Mouse (Mus musculus) lung, embryonic 14.5 days (tissue): ENCODE data around the gene Tenm3. TPM values are rescaled to one million over a fixed set of nuclear protein-coding genes. Genes with fewer than 3 reads are reported as not detected.

Experiments
- ATAC-seq: fragments of 200-750 bp; cut with Nextera tagmentation; 2 replicates; pipeline ENCODE4 v1.8.0; 2017; ENCODE audit warnings: mild to moderate bottlenecking, moderate TSS enrichment, moderate library complexity; ENCODE audit not compliant: insufficient read depth
- DNase-seq: peaks from one replicate; pipeline ENCODE4 v3.0.0-alpha.2; 2015
- H3K27ac ChIP-seq: fragments of 300-500 bp; sonication (generic); 2 replicates; pipeline ENCODE4 v1.5.1; 2014; ENCODE audit warnings: low read depth, mild to moderate bottlenecking, moderate library complexity
- H3K27me3 ChIP-seq: fragments of 300-500 bp; sonication (generic); 2 replicates; pipeline ENCODE4 v1.6.1; 2014; ENCODE audit warnings: low read length, control low read depth; ENCODE audit not compliant: insufficient read depth
- H3K36me3 ChIP-seq: fragments of 300-500 bp; sonication (generic); 2 replicates; pipeline ENCODE4 v1.6.1; 2014; ENCODE audit warnings: control low read depth; ENCODE audit not compliant: insufficient read depth
- H3K4me1 ChIP-seq: fragments of 300-500 bp; sonication (generic); 2 replicates; pipeline ENCODE4 v1.6.1; 2014; ENCODE audit warnings: antibody characterized with exemption, control low read depth; ENCODE audit not compliant: insufficient read depth
- H3K4me2 ChIP-seq: fragments of 300-500 bp; sonication (generic); 2 replicates; pipeline ENCODE4 v1.6.1; 2014; ENCODE audit warnings: mild to moderate bottlenecking
- H3K4me3 ChIP-seq: fragments of 300-500 bp; sonication (generic); 2 replicates; pipeline ENCODE4 v1.5.1; 2014; ENCODE audit warnings: low read depth, low read length
- H3K9ac ChIP-seq: fragments of 300-500 bp; sonication (generic); 2 replicates; pipeline ENCODE4 v1.6.1; 2014
- H3K9me3 ChIP-seq: fragments of 300-500 bp; sonication (generic); 2 replicates; pipeline ENCODE4 v1.6.1; 2016; ENCODE audit warnings: low read depth, low read length, control low read depth
- CTCF ChIP-seq: IDR thresholded peaks from 2 replicates; pipeline ENCODE4 v1.5.1; 2016; ENCODE audit warnings: antibody characterized with exemption, low read depth
- WGBS: fragments of 180-500 bp; shearing (Covaris S2); extraction: QIAGEN DNeasy Blood & Tissue Kit; methylation state at CpG from one replicate; pipeline ENCODE4 v1.1.7; 2014; 5-methylcytosine and 5-hydroxymethylcytosine counted together
- polyA plus RNA-seq: library from polyadenylated mRNA; unstranded; fragments of >200 nt; fragmentation: Nextera tagmentation; extraction: Ambion mirVana; gene quantifications from 2 replicates; pipeline ENCODE4 v1.2.1, GENCODE M21; 2014

Tenm3 gene
- polyA plus RNA-seq, 1 experiment from 2014 or later = 9.8 TPM

DNA sequence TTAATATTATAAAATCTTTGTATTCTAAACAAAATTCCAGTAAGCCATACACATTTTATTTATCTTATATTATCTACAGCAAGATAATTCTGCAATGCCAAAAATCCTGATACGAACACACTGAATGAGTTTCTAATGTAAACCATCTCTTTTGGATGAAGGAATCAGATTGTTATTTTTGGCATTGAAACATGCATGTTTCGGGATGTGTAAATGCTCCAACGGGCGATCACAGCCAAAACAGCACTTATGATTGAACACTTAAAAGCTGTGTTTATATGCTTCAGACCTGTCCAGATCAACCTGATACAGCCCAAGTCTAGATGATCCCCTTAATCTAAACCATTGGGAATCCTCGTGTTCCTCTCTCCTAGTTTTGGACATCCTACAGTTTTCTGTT is 292.4 kb downstream of the Tenm3 start:
- peak; percentile 50 for DNase-seq
- WGBS = 34% methylated on average over 5 of the region's 5 CpGs

DNA sequence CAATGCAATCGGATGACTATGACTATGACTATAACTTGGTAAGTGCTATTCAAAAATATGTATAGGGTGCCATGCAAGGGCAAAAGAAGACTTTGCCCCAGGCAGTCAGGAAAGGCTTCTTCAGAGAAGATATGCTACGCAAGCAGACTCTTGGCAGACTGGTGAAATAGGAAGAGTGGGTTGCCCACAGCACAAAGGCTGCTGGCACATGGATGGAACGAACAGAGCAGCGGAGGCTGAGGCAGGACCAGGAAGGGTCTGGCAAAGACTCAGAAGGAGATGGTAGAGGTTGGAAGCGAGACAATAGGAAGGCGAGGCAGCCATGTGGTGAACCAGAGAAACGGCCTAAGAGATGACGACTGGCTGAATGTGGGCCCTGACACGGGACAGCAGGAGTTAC is 294.8 kb downstream of the Tenm3 start:
- Histone ChIP-seq H3K4me2 (no peak overlapping the region), H3K36me3 (no peaks in the 10 kb centered on the region), H3K27ac (no peak overlapping the region), H3K27me3 (no peaks in the 10 kb centered on the region), H3K4me1 (no peaks in the 10 kb centered on the region), H3K9me3 (no peaks in the 10 kb centered on the region), H3K4me3 (no peak overlapping the region), H3K9ac (no peak overlapping the region)
- no peak for TF ChIP-seq CTCF
- DNase-seq (no peak), ATAC-seq (no peak)
- 90% methylated on average over 9 of the region's 9 CpGs for WGBS

More for the DNA sequence above, 292.4 kb downstream of the Tenm3 start:
- Histone ChIP-seq H3K36me3 (no peaks in the 10 kb centered on the region), H3K9me3 (no peaks in the 10 kb centered on the region), H3K9ac (no peak overlapping the region), H3K4me1 (no peaks in the 10 kb centered on the region), H3K4me3 (no peak overlapping the region), H3K4me2 (no peak overlapping the region), H3K27ac (no peak overlapping the region), H3K27me3 (no peaks in the 10 kb centered on the region)
- TF ChIP-seq CTCF = no peak
- no peak for ATAC-seq

DNA sequence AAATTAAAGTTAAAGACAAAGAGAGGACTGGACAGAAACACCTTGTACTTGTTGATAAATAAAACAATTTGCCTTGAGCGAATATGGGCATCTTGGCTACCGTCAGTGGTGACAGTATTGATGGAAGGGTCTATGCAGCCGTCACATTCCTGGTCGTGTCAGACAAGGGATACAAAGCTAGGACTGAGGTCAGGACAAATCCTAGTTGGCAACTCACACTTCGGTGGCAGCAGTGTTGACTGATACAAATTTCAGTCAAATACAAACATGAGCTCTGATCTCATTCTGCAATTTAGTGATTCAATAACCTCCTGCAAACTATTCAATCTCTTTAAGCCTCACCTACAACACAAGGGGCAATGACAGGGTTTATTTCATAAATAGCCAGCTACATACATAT is 298.1 kb downstream of the Tenm3 start:
- TF ChIP-seq CTCF = no peak
- WGBS = 47% methylated on average over 5 of the region's 5 CpGs

DNA sequence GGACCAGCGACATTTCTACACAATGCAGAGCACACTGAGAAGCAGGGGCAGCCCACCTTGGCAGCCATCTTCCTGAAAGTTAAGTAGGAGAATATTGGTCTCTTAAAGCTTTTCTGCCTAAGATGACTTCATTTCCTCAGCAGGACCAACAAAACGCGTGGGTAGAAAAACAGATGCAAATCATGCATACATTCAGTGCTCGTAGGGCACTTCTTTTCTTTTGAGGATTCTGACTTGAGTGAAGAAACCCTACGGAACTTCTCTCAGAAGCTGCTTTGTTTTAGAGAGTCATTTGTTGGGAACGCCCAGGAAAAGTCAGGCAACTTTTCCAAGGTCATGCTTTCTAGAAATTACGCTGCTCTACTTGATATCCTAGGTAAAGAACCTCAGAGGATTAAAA is 298.9 kb downstream of the Tenm3 start:
- 76% methylated on average over 7 of the region's 7 CpGs for whole genome bisulfite sequencing
- no peak for ATAC-seq
- no peaks in the 10 kb centered on the region for H3K27me3 ChIP-seq

More for the DNA sequence above, 298.1 kb downstream of the Tenm3 start:
- Histone ChIP-seq H3K27me3 (no peaks in the 10 kb centered on the region), H3K27ac (no peak overlapping the region), H3K9ac (no peak overlapping the region), H3K4me3 (no peak overlapping the region), H3K4me2 (no peak overlapping the region), H3K9me3 (no peaks in the 10 kb centered on the region), H3K4me1 (no peaks in the 10 kb centered on the region), H3K36me3 (no peaks in the 10 kb centered on the region)
- DNase-seq (no peak), ATAC-seq (no peak)

DNA sequence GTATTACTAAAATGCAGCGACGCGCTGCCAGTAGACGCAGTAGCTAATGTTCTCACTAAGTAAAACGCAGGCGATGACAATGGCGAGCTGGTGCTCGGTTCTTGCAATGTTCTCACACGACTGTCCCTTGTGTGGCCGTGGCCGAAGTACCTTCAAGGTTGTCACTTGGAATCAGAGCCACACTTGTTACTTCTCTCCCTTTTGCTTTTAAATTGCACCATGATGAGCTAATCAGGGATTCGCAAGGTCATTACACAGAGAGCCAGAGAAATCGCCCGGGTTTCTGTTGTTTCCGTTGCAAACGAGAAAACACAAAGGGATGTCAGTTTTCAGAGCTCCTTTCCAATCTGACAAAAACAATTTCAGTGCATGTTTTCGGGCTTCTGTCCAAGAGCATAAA is 301.6 kb downstream of the Tenm3 start:
- Histone ChIP-seq H3K9me3 (no peaks in the 10 kb centered on the region), H3K27me3 (no peaks in the 10 kb centered on the region), H3K4me3 (no peak overlapping the region), H3K4me1 (no peaks in the 10 kb centered on the region), H3K9ac (no peak overlapping the region), H3K4me2 (no peak overlapping the region), H3K36me3 (no peaks in the 10 kb centered on the region), H3K27ac (no peak overlapping the region)
- TF ChIP-seq CTCF = no peak
- DNase-seq (no peak), ATAC-seq (no peak)
- 85% methylated on average over 17 of the region's 17 CpGs for WGBS

More for the DNA sequence above, 298.9 kb downstream of the Tenm3 start:
- H3K27ac ChIP-seq = no peak overlapping the region
- TF ChIP-seq CTCF = no peak
- DNase-seq = no peak
- no peaks in the 10 kb centered on the region for H3K4me1 ChIP-seq
- no peaks in the 10 kb centered on the region for H3K36me3 ChIP-seq
- H3K4me2 ChIP-seq = no peak overlapping the region
- H3K9ac ChIP-seq = no peak overlapping the region
- no peak overlapping the region for H3K4me3 ChIP-seq
- H3K9me3 ChIP-seq = no peaks in the 10 kb centered on the region

DNA sequence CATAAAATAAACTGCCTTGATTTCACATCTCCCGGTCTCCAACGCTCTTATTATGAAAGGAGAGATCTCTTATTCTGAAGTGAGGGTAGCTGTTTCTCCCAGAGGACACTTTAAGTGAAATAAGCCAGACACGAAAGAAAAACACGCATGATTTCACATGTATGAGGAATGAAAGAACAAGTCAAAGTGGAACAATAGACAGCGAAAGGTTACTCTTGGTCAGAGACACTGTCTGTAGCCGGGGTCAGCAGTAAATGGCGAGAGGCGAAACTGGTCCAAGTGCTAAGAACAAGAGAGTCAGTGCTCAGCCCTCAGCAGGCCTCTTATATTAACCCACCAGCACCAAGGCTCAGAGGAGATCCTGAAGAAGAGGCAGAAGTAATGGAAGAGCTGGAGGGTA is 302.9 kb downstream of the Tenm3 start:
- H3K27ac ChIP-seq = no peak overlapping the region

DNA sequence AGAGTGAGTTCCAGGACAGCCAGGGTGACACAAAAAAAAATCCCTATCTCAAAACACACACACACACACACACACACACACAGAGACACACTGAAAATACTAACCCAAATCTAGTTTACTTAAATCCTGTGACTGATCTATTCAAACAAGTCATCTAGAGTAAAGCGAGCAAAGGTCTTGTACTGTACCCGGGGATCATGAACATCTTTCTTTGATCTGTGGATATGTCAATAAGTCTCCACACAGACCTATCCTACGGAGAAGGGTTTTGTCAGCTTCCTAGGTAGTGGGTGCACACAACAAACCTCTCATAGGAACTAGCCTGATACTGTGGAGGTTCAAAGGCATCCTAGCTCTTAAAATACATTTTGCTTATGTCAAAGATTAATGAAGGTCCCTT is 307.9 kb downstream of the Tenm3 start:
- no peak for ATAC-seq
- DNase-seq = no peak
- no peak overlapping the region for H3K27ac ChIP-seq
- WGBS = 78% methylated on average over 3 of the region's 3 CpGs
- no peak overlapping the region for H3K4me3 ChIP-seq
- TF ChIP-seq CTCF = no peak
- no peak overlapping the region for H3K4me2 ChIP-seq
- no peaks in the 10 kb centered on the region for H3K27me3 ChIP-seq
- H3K36me3 ChIP-seq = no peaks in the 10 kb centered on the region
- H3K4me1 ChIP-seq = no peaks in the 10 kb centered on the region
- no peak overlapping the region for H3K9ac ChIP-seq
- no peaks in the 10 kb centered on the region for H3K9me3 ChIP-seq

More for the DNA sequence above, 302.9 kb downstream of the Tenm3 start:
- WGBS = 75% methylated on average over 8 of the region's 8 CpGs
- TF ChIP-seq CTCF = no peak
- H3K4me3 ChIP-seq = no peak overlapping the region
- no peaks in the 10 kb centered on the region for H3K4me1 ChIP-seq
- DNase-seq (no peak), ATAC-seq (no peak)
- no peaks in the 10 kb centered on the region for H3K27me3 ChIP-seq
- H3K9ac ChIP-seq = no peak overlapping the region
- no peak overlapping the region for H3K4me2 ChIP-seq
- H3K9me3 ChIP-seq = no peaks in the 10 kb centered on the region
- no peaks in the 10 kb centered on the region for H3K36me3 ChIP-seq

DNA sequence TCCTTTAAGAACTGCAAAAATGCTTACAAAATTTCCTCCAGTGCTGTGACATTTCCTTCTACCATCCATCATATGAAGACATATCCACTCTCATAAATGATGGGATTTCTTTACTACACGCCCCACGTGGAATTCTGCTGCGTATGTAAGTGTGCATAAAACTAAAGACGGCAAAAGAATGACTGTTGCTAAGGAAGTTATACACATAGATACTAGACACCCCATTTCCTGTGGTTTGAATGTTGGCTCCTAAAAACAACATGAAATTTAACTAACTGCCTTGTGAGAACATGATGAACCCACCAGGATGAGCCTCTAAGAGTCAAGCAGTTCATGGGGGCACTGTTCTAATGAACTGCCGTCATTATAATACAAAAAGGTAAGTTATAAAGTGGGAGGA is 312.0 kb downstream of the Tenm3 start:
- H3K4me1 ChIP-seq = no peaks in the 10 kb centered on the region
- H3K4me3 ChIP-seq = no peak overlapping the region
- no peaks in the 10 kb centered on the region for H3K9me3 ChIP-seq
- TF ChIP-seq CTCF = no peak
- H3K27ac ChIP-seq = no peak overlapping the region
- H3K36me3 ChIP-seq = no peaks in the 10 kb centered on the region
- no peak for ATAC-seq
- WGBS = 54% methylated on average over 5 of the region's 5 CpGs
- no peak for DNase-seq
- H3K4me2 ChIP-seq = no peak overlapping the region
- no peak overlapping the region for H3K9ac ChIP-seq
- H3K27me3 ChIP-seq = no peaks in the 10 kb centered on the region
